ENCODE assay signal across 9 mouse cellular contexts in genomic region chr15:100669337-100669736, GRCm38 (mm10). TPM values are rescaled to one million over a fixed set of nuclear protein-coding genes. Genes with fewer than 3 reads are reported as not detected.
DNase-seq lines count a peak whose midpoint lies in the region; ATAC-seq lines count a peak whose summit lies in the region.
"Had no signal": no experiment of that assay in that cellular context is flagged by ENCODE, and none has a peak within 500 bp of the region (broad histone marks: within the 10 kb centered on the region; RNA-seq: fewer than 3 reads in every experiment).

TSS of gene Bin2 (minus strand) at chr15:100669553.

- no peaks in the 10 kb centered on the region for H3K27me3 ChIP-seq in hindbrain, embryonic 16.5 days (replicated peaks; ENCODE audit: control insufficient read depth, insufficient read depth, low read length)
- H3K27me3 ChIP-seq in midbrain, embryonic 13.5 days, result no peaks in the 10 kb centered on the region
- H3K27me3 ChIP-seq: embryonic facial prominence, embryonic 13.5 days had no signal

- H3K4me3 ChIP-seq in hindbrain, embryonic 16.5 days (ENCODE audit: low read length), result no peak within 1 kb of the TSS
- no peak within 1 kb of the TSS for H3K4me3 ChIP-seq in midbrain, embryonic 13.5 days (replicated peaks)
- H3K4me3 ChIP-seq: embryonic facial prominence, embryonic 13.5 days had no signal

- no peak within 1 kb of the TSS for H3K27ac ChIP-seq in hindbrain, embryonic 16.5 days (ENCODE audit: low read depth, low read length)
- H3K27ac ChIP-seq in midbrain, embryonic 13.5 days, result no peak within 1 kb of the TSS
- H3K27ac ChIP-seq: embryonic facial prominence, embryonic 13.5 days had no signal

- H3K4me2 ChIP-seq in hindbrain, embryonic 16.5 days (ENCODE audit: low read length), result no peak within 1 kb of the TSS
- H3K4me2 ChIP-seq in midbrain, embryonic 13.5 days (replicated peaks), result no peak within 1 kb of the TSS
- H3K4me2 ChIP-seq: embryonic facial prominence, embryonic 13.5 days had no signal

- peak; percentile 70 for ATAC-seq in CD4-positive, CD25-positive, alpha-beta regulatory T cell, adult 4 months
- ATAC-seq in hindbrain, embryonic 16.5 days, result no peak
- ATAC-seq in midbrain, embryonic 13.5 days, result no peak

- DNase-seq in T-cell, adult 2 months (ENCODE audit: low spot score), result peak; percentile 85
- peak; percentile 78 for DNase-seq in liver
- peak; percentile 88 to 89 for DNase-seq in natural killer cell, adult 2 months (ENCODE audit: low spot score in 2 of 2)
- DNase-seq in urinary bladder, adult 18-20 months (ENCODE audit: low spot score in 2 of 2), result no peak
- DNase-seq in left cerebral cortex, postnatal 4 days, result no peak

- no peaks in the 10 kb centered on the region for H3K9me3 ChIP-seq in hindbrain, embryonic 16.5 days (ENCODE audit: control insufficient read depth, low read length)
- no peaks in the 10 kb centered on the region for H3K9me3 ChIP-seq in midbrain, embryonic 13.5 days
- H3K9me3 ChIP-seq: embryonic facial prominence, embryonic 13.5 days had no signal

- intact Hi-C loops in left cerebral cortex, postnatal 4 days (cut with DNase I), result no loop called here

- no peak within 1 kb of the TSS for H3K9ac ChIP-seq in hindbrain, embryonic 16.5 days (ENCODE audit: low read depth, low read length)
- no peak within 1 kb of the TSS for H3K9ac ChIP-seq in midbrain, embryonic 13.5 days (replicated peaks)
- H3K9ac ChIP-seq: embryonic facial prominence, embryonic 13.5 days had no signal

- no peaks in the 10 kb centered on the region for H3K36me3 ChIP-seq in hindbrain, embryonic 16.5 days (ENCODE audit: control insufficient read depth, insufficient read depth, low read length)
- H3K36me3 ChIP-seq in midbrain, embryonic 13.5 days, result no peaks in the 10 kb centered on the region
- H3K36me3 ChIP-seq: embryonic facial prominence, embryonic 13.5 days had no signal

- WGBS in hindbrain, embryonic 16.5 days, result 88% methylated on average over 19 of the region's 20 CpGs
- WGBS in midbrain, embryonic 13.5 days, result 89% methylated on average over 20 of the region's 20 CpGs

- H3K4me1 ChIP-seq in hindbrain, embryonic 16.5 days (ENCODE audit: control insufficient read depth, insufficient read depth, low read depth, low read length), result peaks cover 2% of the 10 kb centered on the region; the same call in 1 of the 2 replicates
- H3K4me1 ChIP-seq in midbrain, embryonic 13.5 days (replicated peaks), result 0 out of 2 replicates have a peak, but pooled peaks cover 11% of the 10 kb centered on the region

RNA-seq across cellular contexts. Expression of gene Bin2, which starts in this region (rescaled TPM):
- polyA plus RNA-seq in CD4-positive, CD25-positive, alpha-beta regulatory T cell, adult 4 months (2017; shearing (Covaris generic)), result 100 to 1,000 TPM; 283 to 390 TPM
- 1 to 10 TPM; 1.8 to 2.4 TPM for total RNA-seq in left cerebral cortex, postnatal 4 days (2021)
- 1.6 and 1.9 TPM in 2 replicates for polyA plus RNA-seq in hindbrain, embryonic 16.5 days (2015; fragmentation: Nextera tagmentation; extraction: Ambion mirVana)
- 1.2 and 1.3 TPM in 2 replicates for polyA plus RNA-seq in midbrain, embryonic 13.5 days (2015; fragmentation: Nextera tagmentation; extraction: Ambion mirVana)

Comparison
In these comparisons a context has a peak if more than half of its experiments do, and no peak if none do; other contexts are left out.
1. RNA of gene Bin2 (polyA plus RNA-seq): 283 to 390 TPM in CD4-positive, CD25-positive, alpha-beta regulatory T cell, adult 4 months; 1.6 to 1.9 TPM in hindbrain, embryonic 16.5 days and 1.2 to 1.3 TPM in midbrain, embryonic 13.5 days; every median in the first group is over 10 times any median in the second.
2. DNase-seq: peak in T-cell, adult 2 months (single experiment), liver (single experiment) and natural killer cell, adult 2 months (2 of 2); none in urinary bladder, adult 18-20 months (0 of 2) and left cerebral cortex, postnatal 4 days (single experiment).